Mouse (Mus musculus): ENCODE measurements around the gene Car7.
A peak's percentile ranks its signal among the peaks of the same experiment; 100 is the strongest.

The Car7 gene

GRCm38 (mm10) chr8:104533971-104534778 lies at the start of gene Car7, which contains the start of gene Nae1:
Gene Car7 (plus strand): TSS chr8:104534689.
Gene Nae1 (minus strand): TSS chr8:104534637.
- peak; percentile 92 to 95 for DNase-seq

DNA sequence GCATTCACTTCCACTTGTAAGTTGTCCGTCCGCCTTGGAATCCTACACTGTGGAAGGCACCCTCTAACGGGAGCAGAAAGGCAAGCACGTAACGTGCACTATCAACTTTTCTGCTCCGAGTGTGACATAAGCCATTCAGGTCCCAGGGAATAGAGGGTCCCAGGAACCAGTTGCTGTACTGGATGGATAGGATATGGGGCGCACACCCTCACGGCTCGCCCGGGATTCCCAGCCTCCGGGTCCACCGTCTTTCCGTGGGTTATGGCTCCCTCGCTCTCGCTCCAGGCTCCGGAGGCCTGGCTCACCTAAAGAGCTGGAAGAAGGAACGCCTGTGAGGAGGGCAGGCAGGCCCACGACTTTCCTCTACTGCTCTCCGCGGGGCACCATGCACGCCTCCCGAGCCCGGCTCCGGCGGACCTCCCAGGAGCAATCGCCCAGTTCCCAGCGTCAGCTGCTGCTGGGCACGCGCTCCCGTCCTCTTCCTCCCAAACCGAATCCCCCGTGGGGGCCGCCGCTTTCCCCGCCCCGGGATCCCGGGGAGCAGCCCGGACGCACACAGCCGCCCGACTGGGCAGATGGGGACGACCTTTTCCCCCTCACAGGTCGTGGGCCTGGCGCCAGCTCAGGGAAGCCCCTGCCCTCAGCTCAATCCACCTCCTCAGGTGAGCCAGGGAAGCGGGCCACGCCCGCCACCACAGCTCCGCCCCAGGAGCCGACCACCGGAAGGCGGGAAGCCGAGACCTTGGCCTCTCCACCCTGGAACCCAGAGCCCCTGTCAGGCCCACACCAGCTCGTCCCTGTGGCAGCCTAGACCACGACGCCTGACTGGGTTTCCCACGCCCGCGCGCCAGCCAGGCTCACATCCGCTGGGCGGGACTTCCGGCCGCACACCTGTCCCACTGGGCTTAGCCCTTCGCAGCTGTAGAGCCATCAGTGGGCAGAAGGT lies 25.2 kb upstream of the Car7 start, which contains the start of gene Terb1:
Terb1 (minus strand) TSS at position 850 of the 946 bp plus-strand sequence.
- DNase-seq, result peak; percentile 30 to 46

GRCm38 (mm10) chr8:104510134-104510533 lies 24.4 kb upstream of the Car7 start:
- DNase-seq, result no peak

GRCm38 (mm10) chr8:104517872-104518271 lies 16.6 kb upstream of the Car7 start:
- DNase-seq, result no peak

- no peak for DNase-seq
Observed at GRCm38 (mm10) chr8:104529671-104530070, 4.8 kb upstream of the Car7 start.

GRCm38 (mm10) chr8:104533551-104533950 lies 938 bp upstream of the Car7 start:
- DNase-seq, result no peak

DNA sequence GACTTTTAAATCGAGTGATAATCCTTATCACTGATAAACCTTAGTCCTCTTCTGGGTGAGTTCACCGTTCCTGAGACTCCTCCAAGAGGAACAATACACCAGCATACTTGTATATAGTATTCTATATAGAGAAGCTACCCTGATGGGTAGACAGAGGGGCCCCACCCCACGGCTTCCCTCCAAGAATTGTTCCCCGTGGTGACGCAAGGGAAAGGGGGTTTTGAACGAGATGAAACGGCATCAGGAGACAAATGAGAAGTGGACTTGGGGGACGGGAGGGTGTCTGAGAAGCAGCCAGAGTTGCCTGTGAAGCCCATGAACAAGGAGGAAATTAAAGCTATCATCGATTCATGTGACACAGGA lies 271 bp downstream of the Car7 start:
- peak in 1 of 2 experiments; percentile 36 for DNase-seq

DNA sequence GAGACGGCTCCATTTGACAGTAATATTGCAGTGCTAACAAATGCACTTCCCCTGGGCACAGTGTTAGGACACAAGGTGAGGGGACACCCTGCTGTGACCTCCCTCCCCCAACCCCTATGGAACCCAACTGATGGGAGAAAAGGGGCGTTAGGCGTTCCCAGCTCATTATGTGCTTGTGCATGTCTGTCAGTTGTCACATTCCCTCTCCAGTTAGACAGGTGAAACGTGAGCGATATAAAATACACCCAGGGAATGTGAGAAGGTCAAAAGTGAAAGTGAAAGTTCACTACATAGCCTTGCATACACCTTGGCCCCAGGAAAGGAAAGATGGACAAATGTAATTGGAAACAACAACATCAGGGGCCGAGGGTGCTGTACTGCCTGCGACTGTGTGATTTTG lies 889 bp downstream of the Car7 start:
- DNase-seq, result no peak

DNA sequence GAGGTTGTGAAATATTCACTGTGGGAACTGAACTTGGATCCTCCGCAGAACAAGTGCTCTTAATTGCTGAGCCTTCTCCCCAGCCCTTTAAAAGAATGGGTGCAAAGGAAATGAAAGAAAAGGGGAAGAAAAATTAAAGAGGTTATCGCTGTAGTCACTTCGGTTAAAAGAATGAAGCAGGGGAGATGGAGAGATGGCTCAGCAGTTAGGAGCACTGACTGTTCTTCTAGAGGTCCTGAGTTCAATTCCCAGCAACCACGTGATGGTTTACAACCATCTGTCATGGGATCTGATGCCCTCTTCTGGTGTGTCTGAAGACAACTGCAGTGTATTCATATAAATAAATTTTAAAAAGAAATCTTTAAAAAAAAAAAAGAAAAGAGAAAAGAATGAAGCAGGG lies 1.5 kb downstream of the Car7 start:
- DNase-seq, result no peak

DNA sequence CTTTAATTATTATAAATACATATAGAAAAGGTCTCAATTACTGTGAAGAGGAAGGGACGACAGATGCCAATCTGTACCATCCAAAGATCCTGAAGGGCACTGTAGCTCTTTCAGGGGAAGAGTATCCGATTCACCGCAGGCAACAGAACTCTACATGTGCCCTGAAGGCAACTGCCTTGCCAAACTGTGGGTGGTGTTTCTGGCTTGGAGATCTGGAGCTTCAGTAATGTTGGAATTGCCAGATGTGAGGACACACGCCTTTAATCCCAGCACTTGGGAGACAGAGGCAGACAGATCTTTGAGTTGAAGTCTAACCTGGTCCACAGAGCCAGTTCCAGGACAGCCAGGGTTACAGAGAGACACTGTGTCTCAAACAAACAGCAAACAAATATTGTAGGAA lies 4.4 kb downstream of the Car7 start:
- no peak for DNase-seq

- DNase-seq, result no peak
Observed at GRCm38 (mm10) chr8:104539566-104539965, 5.1 kb downstream of the Car7 start.

GRCm38 (mm10) chr8:104540238-104540637 lies 5.7 kb downstream of the Car7 start:
- DNase-seq, result no peak

DNA sequence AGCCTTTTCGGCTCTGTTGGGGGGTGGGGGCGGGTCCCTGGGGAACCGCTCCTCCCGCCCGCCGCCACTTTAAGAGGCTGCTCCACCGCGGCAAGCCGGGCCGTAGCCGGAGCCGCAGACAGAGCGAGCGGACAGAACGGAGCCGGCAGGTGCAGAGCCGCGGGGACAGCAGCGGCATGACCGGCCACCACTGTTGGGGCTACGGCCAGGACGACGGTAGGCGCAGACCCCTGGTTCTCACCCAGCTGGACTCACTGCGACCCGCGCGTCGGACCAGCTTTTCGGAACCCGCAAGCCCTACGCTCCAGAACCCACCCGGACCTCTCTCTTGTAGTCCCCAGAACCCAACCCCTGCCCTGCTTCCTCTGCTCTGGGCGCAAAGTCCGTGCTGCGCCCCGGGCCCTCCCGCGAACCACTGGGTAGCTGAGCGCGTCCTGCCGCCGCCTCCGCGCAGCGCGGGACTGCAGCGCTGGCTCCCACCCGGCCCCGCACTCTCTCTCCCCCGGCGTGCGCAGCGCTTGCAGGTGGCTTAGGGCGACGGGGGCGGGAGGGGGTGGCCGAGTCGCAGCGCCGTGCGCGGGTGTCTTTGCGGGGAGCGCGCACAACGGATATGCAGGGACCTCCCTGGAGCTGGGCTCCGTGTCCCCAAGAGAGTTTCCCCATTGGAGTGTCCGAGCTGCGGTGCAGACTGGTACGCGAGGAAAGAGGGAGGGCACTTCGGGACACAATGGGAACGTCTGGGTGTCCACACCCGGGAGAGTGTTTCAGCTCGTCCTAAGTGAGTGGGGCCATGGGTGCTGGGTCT lies 6.4 kb downstream of the Car7 start:
- DNase-seq, result no peak

- DNase-seq, result no peak
Observed at GRCm38 (mm10) chr8:104541515-104541880, 7.0 kb downstream of the Car7 start.

- no peak for DNase-seq
Observed at GRCm38 (mm10) chr8:104542160-104542559, 7.7 kb downstream of the Car7 start.

- no peak for DNase-seq
Observed at GRCm38 (mm10) chr8:104543440-104544045, 9.1 kb downstream of the Car7 start.

DNA sequence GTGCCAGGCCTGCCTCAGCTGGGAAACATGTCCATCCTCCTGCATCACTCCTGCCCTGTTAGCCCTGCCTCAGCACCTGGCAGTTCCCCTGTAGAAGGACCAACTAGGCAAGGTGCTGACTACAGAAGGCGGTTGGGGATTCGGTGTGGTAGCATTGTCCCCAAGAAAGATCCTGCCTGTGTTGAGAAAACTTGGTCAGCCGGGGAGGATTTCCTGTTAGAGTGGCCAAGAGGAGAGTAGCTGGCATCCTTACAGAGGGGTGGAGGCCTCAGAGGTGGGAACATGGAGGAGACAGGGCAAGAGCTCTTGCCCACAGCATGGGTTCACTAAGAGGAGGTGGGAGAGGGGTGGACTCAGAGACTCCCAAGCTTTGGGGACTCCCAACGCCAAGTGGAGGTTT lies 20.7 kb downstream of the Car7 start:
- no peak for DNase-seq

- no peak for DNase-seq
Observed at GRCm38 (mm10) chr8:104557226-104557625, 22.7 kb downstream of the Car7 start.

DNA sequence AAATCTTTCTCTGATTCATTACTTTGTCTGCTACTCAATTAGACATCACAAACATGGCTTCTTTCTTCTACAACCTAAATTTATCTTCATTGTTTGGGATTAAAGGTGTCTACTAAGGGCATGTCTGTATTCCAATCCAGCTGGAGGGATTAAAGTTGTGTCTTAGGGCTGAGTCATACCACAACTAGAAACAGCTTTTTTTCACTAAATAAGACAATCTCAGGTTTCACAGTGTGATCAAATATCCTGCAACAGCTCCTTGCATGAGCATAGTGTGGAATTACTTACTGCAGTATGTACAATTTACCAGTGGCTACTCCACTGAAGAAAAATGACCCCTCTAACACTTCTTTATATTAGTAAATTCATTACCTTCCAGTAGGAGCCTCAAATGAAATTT lies 26.2 kb downstream of the Car7 start:
- no peak for DNase-seq

GRCm38 (mm10) chr8:104564633-104565456 lies 30.4 kb downstream of the Car7 start:
- peak; percentile 80 to 83 for DNase-seq

GRCm38 (mm10) chr8:104565457-104565798 lies 30.9 kb downstream of the Car7 start:
- no peak for DNase-seq

- DNase-seq, result no peak
Observed at GRCm38 (mm10) chr8:104569559-104569958, 35.1 kb downstream of the Car7 start.

Measured in thymus, postnatal 36 days (tissue).